Mouse (Mus musculus) cerebellum, adult 8-10 months (tissue): ENCODE results near the gene Cma2.
"Not testable (repeated sequence)": the region's sequence is repeated elsewhere in the genome, so short reads cannot be mapped to it uniquely, and the experiment has no call there.

Experiments
- DNase-seq: peaks from one replicate; pipeline ENCODE4 v3.0.0; 2022

Gene Cma2

GRCm38 (mm10) chr14:55950346-55951030 lies at the start of gene Cma2:
Cma2 (plus strand) TSS chr14:55950980.
- DNase-seq: no peak

GRCm38 (mm10) chr14:55905518-55905917 lies 45.3 kb upstream of the Cma2 start:
- DNase-seq: no peak

GRCm38 (mm10) chr14:55913406-55913805 lies 37.4 kb upstream of the Cma2 start:
- no peak for DNase-seq

- peak; percentile 78 for DNase-seq
Observed at GRCm38 (mm10) chr14:55918240-55919082, 32.3 kb upstream of the Cma2 start.

DNA sequence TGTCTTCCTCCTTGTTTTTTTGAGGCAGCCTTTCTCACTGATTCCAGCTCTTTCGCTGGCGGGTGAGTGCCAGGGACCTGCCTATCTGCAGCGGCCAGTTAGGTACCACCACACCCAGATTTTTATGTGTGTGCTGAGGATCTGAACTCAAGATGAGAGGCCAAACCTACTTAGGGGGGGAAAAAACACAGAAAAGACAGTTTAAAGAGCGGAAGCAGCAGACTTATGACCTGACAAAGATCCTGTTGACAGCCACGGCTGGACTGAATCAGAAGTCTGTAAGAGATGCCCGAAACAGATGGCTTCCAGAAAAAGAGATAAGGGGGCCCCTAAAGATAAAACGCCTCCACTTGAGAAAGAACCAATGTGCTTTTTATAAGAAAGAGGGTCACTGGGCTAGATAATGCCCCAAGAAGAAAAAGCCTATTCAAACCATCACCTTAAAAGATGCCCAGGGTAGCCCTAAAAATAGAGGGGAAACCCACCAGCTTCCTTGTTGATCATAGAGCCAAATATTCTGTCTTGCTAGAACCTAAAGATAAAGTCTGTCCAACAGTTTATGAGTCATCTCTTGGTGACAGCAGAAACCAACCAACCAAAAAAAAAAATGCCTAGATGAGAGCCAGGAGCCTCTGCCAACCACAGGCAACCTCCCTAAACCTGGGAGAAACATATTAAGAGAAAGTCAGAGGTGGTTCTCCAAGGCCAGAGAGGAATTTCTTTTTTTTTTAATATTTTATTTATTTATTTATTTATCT lies 28.1 kb upstream of the Cma2 start:
- no peak for DNase-seq

DNA sequence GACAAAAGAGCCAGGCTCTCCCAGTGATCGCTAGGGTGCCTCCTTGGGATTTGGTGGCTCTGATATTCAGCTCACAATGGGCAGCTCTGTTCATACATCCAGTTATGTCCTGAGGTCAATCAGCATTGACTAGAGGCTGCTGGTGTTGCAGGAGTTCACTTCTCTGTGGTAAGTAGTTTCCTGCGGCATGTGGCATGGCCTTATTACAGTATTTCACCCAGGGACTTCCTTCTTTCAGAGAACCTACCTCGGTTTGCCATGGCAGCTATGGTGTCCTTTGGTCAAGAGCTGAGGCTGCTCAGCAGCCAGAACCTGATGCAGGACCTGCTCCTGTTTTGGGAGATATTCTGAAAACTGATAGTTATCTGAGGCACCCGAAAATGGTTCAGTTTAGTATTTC lies 23.9 kb upstream of the Cma2 start:
- DNase-seq: no peak

- DNase-seq: no peak
Observed at GRCm38 (mm10) chr14:55929263-55929997, 21.4 kb upstream of the Cma2 start.

- no peak for DNase-seq
Observed at GRCm38 (mm10) chr14:55933586-55933985, 17.2 kb upstream of the Cma2 start.

GRCm38 (mm10) chr14:55940070-55940800 lies 10.5 kb upstream of the Cma2 start:
- DNase-seq: no peak

- no peak for DNase-seq
Observed at GRCm38 (mm10) chr14:55943601-55944000, 7.2 kb upstream of the Cma2 start.

- DNase-seq: no peak
Observed at GRCm38 (mm10) chr14:55944575-55944974, 6.2 kb upstream of the Cma2 start, which contains the start of gene Cma1. Cma1 (minus strand) TSS chr14:55944675.

GRCm38 (mm10) chr14:55946269-55946969 lies 4.4 kb upstream of the Cma2 start:
- no peak for DNase-seq

- DNase-seq: no peak
Observed at GRCm38 (mm10) chr14:55963263-55963662, 12.5 kb downstream of the Cma2 start.

DNA sequence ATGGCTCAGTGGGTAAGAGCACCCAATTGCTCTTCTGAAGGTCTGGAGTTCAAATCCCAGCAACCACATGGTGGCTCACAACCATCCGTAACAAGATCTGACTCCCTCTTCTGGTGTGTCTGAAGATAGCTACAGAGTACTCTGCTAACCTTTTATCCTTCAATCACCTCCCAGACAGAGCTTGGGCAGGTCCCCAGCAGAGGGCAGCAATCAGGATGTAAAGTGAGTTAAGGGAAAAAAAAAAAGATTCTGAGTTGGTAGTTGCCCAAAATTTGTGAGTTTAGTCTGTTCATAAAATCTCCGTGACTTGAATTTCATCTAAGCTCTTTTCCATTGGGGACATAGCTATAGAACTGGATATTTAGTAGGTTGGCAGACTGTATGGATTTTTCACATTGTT lies 13.1 kb downstream of the Cma2 start:
- DNase-seq: not testable (repeated sequence)

- DNase-seq: not testable (repeated sequence)
Observed at GRCm38 (mm10) chr14:55987464-55987863, 36.7 kb downstream of the Cma2 start.

- no peak for DNase-seq
Observed at GRCm38 (mm10) chr14:56013147-56013546, 62.4 kb downstream of the Cma2 start.

- DNase-seq: no peak
Observed at GRCm38 (mm10) chr14:56013924-56014323, 63.1 kb downstream of the Cma2 start.

DNA sequence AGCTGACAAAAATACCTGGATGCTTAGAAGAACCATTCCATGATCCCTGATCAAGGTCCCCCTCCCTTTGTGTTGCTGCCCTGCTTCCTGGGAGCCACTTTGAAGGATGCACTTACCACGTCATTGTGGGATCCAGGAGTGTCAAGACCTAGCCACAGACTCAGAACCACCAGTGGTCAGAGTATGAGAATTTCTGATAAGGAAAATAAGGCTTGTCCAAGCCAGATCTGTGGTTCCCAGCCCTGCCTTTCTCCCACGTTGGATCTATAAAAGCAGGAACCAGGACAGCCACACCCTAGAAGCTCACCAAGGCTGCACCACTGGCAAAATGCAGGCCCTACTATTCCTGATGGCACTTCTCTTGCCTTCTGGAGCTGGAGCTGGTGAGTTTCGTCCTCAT lies 66.9 kb downstream of the Cma2 start, which contains the start of gene Mcpt1:
Gene Mcpt1 (plus strand): TSS at position 301 of the 400 bp plus-strand sequence.
- not testable (repeated sequence) for DNase-seq

DNA sequence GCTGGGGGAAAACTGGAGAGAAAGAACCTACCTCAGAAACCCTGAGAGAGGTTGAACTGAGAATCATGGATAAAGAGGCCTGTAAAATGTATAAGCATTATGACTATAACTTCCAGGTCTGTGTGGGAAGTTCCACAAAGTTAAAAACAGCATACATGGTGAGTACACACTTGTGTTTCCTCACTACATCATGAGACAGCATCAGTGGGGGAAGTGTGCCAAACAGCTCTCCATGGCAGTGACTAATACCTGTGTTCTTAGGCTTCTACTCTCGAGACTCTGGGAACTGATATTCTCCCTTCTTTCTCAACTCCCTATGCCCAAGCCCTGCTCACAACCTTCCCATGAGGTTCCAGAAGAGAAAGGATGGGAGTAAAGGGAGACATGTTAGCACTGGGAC lies 68.7 kb downstream of the Cma2 start:
- DNase-seq: no peak

- not testable (repeated sequence) for DNase-seq
Observed at GRCm38 (mm10) chr14:56021305-56021704, 70.5 kb downstream of the Cma2 start.
